Mouse (Mus musculus) ES-Bruce4 (cell line): Measurements from ENCODE around the gene Evc2.

Source experiments
- CTCF ChIP-seq: IDR thresholded peaks from one replicate; pipeline ENCODE4 v1.8.1; 2011; ENCODE audit warnings: low read depth, low read length
- EP300 ChIP-seq: IDR thresholded peaks from 2 replicates; pipeline ENCODE4 v1.6.1; 2011; ENCODE audit warnings: low read depth, low read length; ENCODE audit not compliant: insufficient read depth
- POLR2A ChIP-seq: IDR thresholded peaks from one replicate; pipeline ENCODE4 v1.8.1; 2011; ENCODE audit warnings: low read length; ENCODE audit not compliant: insufficient read depth

- no peak for TF ChIP-seq CTCF
- TF ChIP-seq POLR2A: no peak
- TF ChIP-seq EP300: no peak
Observed at GRCm38 (mm10) chr5:37335061-37335460, 3.2 kb upstream of the Evc2 start.
